Comparison of ENCODE assay signal across 20 mouse cellular contexts in the genomic region with DNA sequence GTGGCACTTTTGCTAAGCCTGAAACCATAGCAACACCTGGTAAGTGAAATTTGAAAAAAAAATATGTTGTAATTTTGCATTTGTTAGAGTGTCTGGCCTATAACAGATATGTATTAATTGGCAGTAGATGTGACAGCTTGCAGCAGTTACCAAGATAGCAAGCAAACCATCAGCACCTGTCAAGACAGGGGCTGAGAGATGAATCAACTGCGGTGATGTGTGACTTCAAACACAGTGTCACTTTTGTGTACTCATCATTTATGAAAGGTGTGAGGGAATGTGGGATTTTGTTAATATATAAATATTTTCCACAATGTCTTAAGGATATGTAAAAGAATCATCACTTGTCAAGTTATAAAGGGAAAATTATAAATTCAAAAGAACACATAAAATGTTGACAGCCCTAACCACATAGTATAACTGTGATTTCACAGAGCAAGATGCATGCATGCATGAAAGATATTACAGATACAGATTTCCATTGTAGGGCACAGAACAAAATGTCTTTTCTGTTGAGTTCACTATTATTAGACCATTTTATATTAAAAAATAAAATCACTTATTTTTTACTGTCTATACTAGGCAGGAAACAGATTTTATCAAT.
A peak's percentile ranks its signal among the peaks of the same experiment; 100 is the strongest.
DNase-seq lines count a peak whose midpoint lies in the region; ATAC-seq lines count a peak whose summit lies in the region.
"Had no signal": no experiment of that assay in that cellular context is flagged by ENCODE, and none has a peak within 500 bp of the region (broad histone marks: within the 10 kb centered on the region; RNA-seq: fewer than 3 reads in every experiment).

No protein-coding gene starts in this region.

- H3K9me3 ChIP-seq in forebrain, embryonic 12.5 days, result no peaks in the 10 kb centered on the region
- no peaks in the 10 kb centered on the region for H3K9me3 ChIP-seq in forebrain, embryonic 11.5 days (ENCODE audit: control insufficient read depth, low read length)
- H3K9me3 ChIP-seq in midbrain, embryonic 14.5 days (ENCODE audit: control insufficient read depth, low read length), result no peaks in the 10 kb centered on the region
- no peaks in the 10 kb centered on the region for H3K9me3 ChIP-seq in midbrain, embryonic 10.5 days (replicated peaks)
- H3K9me3 ChIP-seq in forebrain, embryonic 15.5 days, result no peaks in the 10 kb centered on the region
- no peaks in the 10 kb centered on the region for H3K9me3 ChIP-seq in midbrain, embryonic 16.5 days (replicated peaks; ENCODE audit: control insufficient read depth, low read length, poor library complexity, severe bottlenecking)
- H3K9me3 ChIP-seq: embryonic facial prominence, embryonic 15.5 days; heart, embryonic 13.5 days; hindbrain, embryonic 15.5 days had no signal

- ATAC-seq in forebrain, embryonic 12.5 days (ENCODE audit: low FRiP score), result peak; percentile 60; the same call in 1 of the 2 replicates
- no peak for ATAC-seq in forebrain, embryonic 11.5 days (replicated peaks; ENCODE audit: low FRiP score)
- 0 out of 2 replicates have a peak, but pooled peaks have one; percentile 48 for ATAC-seq in midbrain, embryonic 14.5 days (ENCODE audit: low FRiP score, low TSS enrichment)
- peak; percentile 92 for ATAC-seq in forebrain, embryonic 15.5 days (replicated peaks)
- peak; percentile 90 for ATAC-seq in midbrain, embryonic 16.5 days
- ATAC-seq in activated CD4-positive, CD25-positive, alpha-beta regulatory T cell, adult 4 months, result no peak
- ATAC-seq: inflammation-experienced regulatory T-cells, adult 6 months had no signal

- no peak overlapping the region for H3K27ac ChIP-seq in forebrain, embryonic 12.5 days
- no peak overlapping the region for H3K27ac ChIP-seq in forebrain, embryonic 11.5 days (ENCODE audit: low read depth, low read length)
- no peak overlapping the region for H3K27ac ChIP-seq in midbrain, embryonic 14.5 days (replicated peaks; ENCODE audit: low read depth, low read length)
- H3K27ac ChIP-seq in midbrain, embryonic 10.5 days (replicated peaks), result no peak overlapping the region
- no peak overlapping the region for H3K27ac ChIP-seq in forebrain, embryonic 15.5 days (replicated peaks)
- H3K27ac ChIP-seq in midbrain, embryonic 16.5 days (ENCODE audit: low read length), result no peak overlapping the region
- H3K27ac ChIP-seq: embryonic facial prominence, embryonic 15.5 days; heart, embryonic 13.5 days; hindbrain, embryonic 15.5 days had no signal

- DNase-seq in forebrain, embryonic 11.5 days (ENCODE audit: low spot score), result no peak
- peak; percentile 32 for DNase-seq in midbrain, embryonic 14.5 days
- DNase-seq in midbrain, embryonic 10.5 days (ENCODE audit: low spot score), result no peak
- DNase-seq in yolk sac, embryonic 10.5 days (ENCODE audit: low spot score), result no peak
- DNase-seq: adrenal gland, postnatal 14 days; cerebellum, adult 2 months; cerebellum, postnatal 10 days; embryo, embryonic 11 days; gastrocnemius, postnatal 36 days; heart, adult 11 months; heart, postnatal 36 days had no signal

- 81% methylated on average over 1 of the region's 1 CpGs for WGBS in forebrain, embryonic 12.5 days
- 92% methylated on average over 1 of the region's 1 CpGs for WGBS in forebrain, embryonic 11.5 days
- 68% methylated on average over 1 of the region's 1 CpGs for WGBS in midbrain, embryonic 14.5 days
- 91% methylated on average over 1 of the region's 1 CpGs for WGBS in midbrain, embryonic 10.5 days
- 60% methylated on average over 1 of the region's 1 CpGs for WGBS in forebrain, embryonic 15.5 days
- 88% methylated on average over 1 of the region's 1 CpGs for WGBS in midbrain, embryonic 16.5 days

- H3K4me3 ChIP-seq in forebrain, embryonic 12.5 days (replicated peaks), result no peak overlapping the region
- H3K4me3 ChIP-seq in forebrain, embryonic 11.5 days (ENCODE audit: low read depth, low read length), result no peak overlapping the region
- no peak overlapping the region for H3K4me3 ChIP-seq in midbrain, embryonic 14.5 days (replicated peaks; ENCODE audit: low read depth, low read length)
- no peak overlapping the region for H3K4me3 ChIP-seq in midbrain, embryonic 10.5 days
- no peak overlapping the region for H3K4me3 ChIP-seq in forebrain, embryonic 15.5 days
- no peak overlapping the region for H3K4me3 ChIP-seq in midbrain, embryonic 16.5 days (ENCODE audit: low read depth, low read length)
- H3K4me3 ChIP-seq: embryonic facial prominence, embryonic 15.5 days; erythroblast, embryonic 14.5 days; heart, embryonic 13.5 days; hindbrain, embryonic 15.5 days had no signal

- no peaks in the 10 kb centered on the region for H3K36me3 ChIP-seq in forebrain, embryonic 12.5 days (replicated peaks)
- no peaks in the 10 kb centered on the region for H3K36me3 ChIP-seq in forebrain, embryonic 11.5 days (ENCODE audit: control insufficient read depth, insufficient read depth, low read length)
- H3K36me3 ChIP-seq in midbrain, embryonic 14.5 days (ENCODE audit: control insufficient read depth, insufficient read depth, low read length), result no peaks in the 10 kb centered on the region
- H3K36me3 ChIP-seq in midbrain, embryonic 10.5 days, result no peaks in the 10 kb centered on the region
- H3K36me3 ChIP-seq in forebrain, embryonic 15.5 days, result no peaks in the 10 kb centered on the region
- H3K36me3 ChIP-seq in midbrain, embryonic 16.5 days (ENCODE audit: control insufficient read depth, insufficient read depth, low read length), result no peaks in the 10 kb centered on the region
- H3K36me3 ChIP-seq: embryonic facial prominence, embryonic 15.5 days; heart, embryonic 13.5 days; hindbrain, embryonic 15.5 days had no signal

- H3K9ac ChIP-seq in forebrain, embryonic 12.5 days, result no peak overlapping the region
- no peak overlapping the region for H3K9ac ChIP-seq in forebrain, embryonic 11.5 days (ENCODE audit: low read length)
- no peak overlapping the region for H3K9ac ChIP-seq in midbrain, embryonic 14.5 days (replicated peaks; ENCODE audit: low read length)
- H3K9ac ChIP-seq in forebrain, embryonic 15.5 days (replicated peaks), result no peak overlapping the region
- no peak overlapping the region for H3K9ac ChIP-seq in midbrain, embryonic 16.5 days (ENCODE audit: low read depth, low read length)
- H3K9ac ChIP-seq: embryonic facial prominence, embryonic 15.5 days; heart, embryonic 13.5 days; hindbrain, embryonic 15.5 days had no signal

- no peak overlapping the region for H3K4me2 ChIP-seq in forebrain, embryonic 12.5 days
- no peak overlapping the region for H3K4me2 ChIP-seq in forebrain, embryonic 11.5 days (ENCODE audit: low read depth, low read length, severe bottlenecking)
- no peak overlapping the region for H3K4me2 ChIP-seq in midbrain, embryonic 14.5 days (ENCODE audit: low read length)
- no peak overlapping the region for H3K4me2 ChIP-seq in forebrain, embryonic 15.5 days (replicated peaks)
- H3K4me2 ChIP-seq in midbrain, embryonic 16.5 days (ENCODE audit: low read length), result no peak overlapping the region
- H3K4me2 ChIP-seq: embryonic facial prominence, embryonic 15.5 days; heart, embryonic 13.5 days; hindbrain, embryonic 15.5 days had no signal

- no peaks in the 10 kb centered on the region for H3K4me1 ChIP-seq in forebrain, embryonic 12.5 days
- H3K4me1 ChIP-seq in forebrain, embryonic 11.5 days (replicated peaks; ENCODE audit: control insufficient read depth, insufficient read depth, low read length), result no peaks in the 10 kb centered on the region
- H3K4me1 ChIP-seq in midbrain, embryonic 14.5 days (ENCODE audit: control insufficient read depth, insufficient read depth, low read length), result no peaks in the 10 kb centered on the region
- H3K4me1 ChIP-seq in midbrain, embryonic 10.5 days, result no peaks in the 10 kb centered on the region
- H3K4me1 ChIP-seq in forebrain, embryonic 15.5 days, result no peaks in the 10 kb centered on the region
- H3K4me1 ChIP-seq in midbrain, embryonic 16.5 days (ENCODE audit: control insufficient read depth, insufficient read depth, low read length), result no peaks in the 10 kb centered on the region
- H3K4me1 ChIP-seq: embryonic facial prominence, embryonic 15.5 days; heart, embryonic 13.5 days; hindbrain, embryonic 15.5 days had no signal

- no peaks in the 10 kb centered on the region for H3K27me3 ChIP-seq in forebrain, embryonic 12.5 days
- no peaks in the 10 kb centered on the region for H3K27me3 ChIP-seq in forebrain, embryonic 11.5 days (ENCODE audit: control insufficient read depth, insufficient read depth, low read length)
- H3K27me3 ChIP-seq in midbrain, embryonic 14.5 days (ENCODE audit: control insufficient read depth, insufficient read depth, low read length), result no peaks in the 10 kb centered on the region
- no peaks in the 10 kb centered on the region for H3K27me3 ChIP-seq in midbrain, embryonic 10.5 days (ENCODE audit: low read depth, poor library complexity, severe bottlenecking)
- no peaks in the 10 kb centered on the region for H3K27me3 ChIP-seq in forebrain, embryonic 15.5 days
- no peaks in the 10 kb centered on the region for H3K27me3 ChIP-seq in midbrain, embryonic 16.5 days (ENCODE audit: control insufficient read depth, insufficient read depth, low read depth, low read length)
- H3K27me3 ChIP-seq: embryonic facial prominence, embryonic 15.5 days; heart, embryonic 13.5 days; hindbrain, embryonic 15.5 days had no signal

Comparison
In these comparisons a context has a peak if more than half of its experiments do, and no peak if none do; other contexts are left out.
1. ATAC-seq: peak in forebrain, embryonic 12.5 days (single experiment), midbrain, embryonic 14.5 days (single experiment), forebrain, embryonic 15.5 days (single experiment) and midbrain, embryonic 16.5 days (single experiment); none in forebrain, embryonic 11.5 days (single experiment) and activated CD4-positive, CD25-positive, alpha-beta regulatory T cell, adult 4 months (single experiment).